Mouse (Mus musculus): ENCODE results near the gene Krtap19-9b. TPM values are rescaled to one million over a fixed set of nuclear protein-coding genes. Genes with fewer than 3 reads are reported as not detected.

The Krtap19-9b gene
- polyA plus RNA-seq (2014; fragmentation: Nextera tagmentation; extraction: Ambion mirVana) = not detected in 2 replicates

- H3K4me1 ChIP-seq (replicated peaks; ENCODE audit: control insufficient read depth, insufficient read depth, low read length) = no peaks in the 10 kb centered on the region
- H3K27me3 ChIP-seq (ENCODE audit: control insufficient read depth, insufficient read depth, low read length) = no peaks in the 10 kb centered on the region
- no peak within 1 kb of the TSS for H3K9ac ChIP-seq (ENCODE audit: low read depth, low read length)
- no peaks in the 10 kb centered on the region for H3K36me3 ChIP-seq (ENCODE audit: control insufficient read depth, insufficient read depth, low read length)
- no peak within 1 kb of the TSS for H3K27ac ChIP-seq (ENCODE audit: low read depth, low read length)
- no peak within 1 kb of the TSS for H3K4me2 ChIP-seq (replicated peaks; ENCODE audit: low read depth, low read length)
- DNase-seq (ENCODE audit: low spot score) (no peak), ATAC-seq (ENCODE audit: low FRiP score) (no peak)
- WGBS = 93% methylated on average over 3 of the region's 3 CpGs
- no peak within 1 kb of the TSS for H3K4me3 ChIP-seq (ENCODE audit: low read depth, low read length)
- no peaks in the 10 kb centered on the region for H3K9me3 ChIP-seq (ENCODE audit: control insufficient read depth, low read length)
Observed at GRCm38 (mm10) chr16:88932165-88932564, at the start of gene Krtap19-9b. TSS of gene Krtap19-9b (minus strand) at chr16:88932265.

- WGBS = 93% methylated on average over 7 of the region's 7 CpGs
- DNase-seq (ENCODE audit: low spot score) = no peak
Observed at GRCm38 (mm10) chr16:88962773-88963172, 30.7 kb upstream of the Krtap19-9b start, which contains the start of gene Krtap16-3. TSS of gene Krtap16-3 (minus strand) at chr16:88962873.

GRCm38 (mm10) chr16:88941106-88941505 lies 9.0 kb upstream of the Krtap19-9b start:
- ATAC-seq (ENCODE audit: low FRiP score) = no peak
- H3K27me3 ChIP-seq (ENCODE audit: control insufficient read depth, insufficient read depth, low read length) = no peaks in the 10 kb centered on the region
- no peaks in the 10 kb centered on the region for H3K9me3 ChIP-seq (ENCODE audit: control insufficient read depth, low read length)
- H3K27ac ChIP-seq (ENCODE audit: low read depth, low read length) = no peak overlapping the region
- H3K4me2 ChIP-seq (replicated peaks; ENCODE audit: low read depth, low read length) = no peak overlapping the region
- DNase-seq (ENCODE audit: low spot score) = no peak
- H3K4me3 ChIP-seq (ENCODE audit: low read depth, low read length) = no peak overlapping the region
- H3K9ac ChIP-seq (ENCODE audit: low read depth, low read length) = no peak overlapping the region
- WGBS = 91% methylated on average over 6 of the region's 6 CpGs
- no peaks in the 10 kb centered on the region for H3K4me1 ChIP-seq (replicated peaks; ENCODE audit: control insufficient read depth, insufficient read depth, low read length)
- H3K36me3 ChIP-seq (ENCODE audit: control insufficient read depth, insufficient read depth, low read length) = no peaks in the 10 kb centered on the region

More at GRCm38 (mm10) chr16:88962773-88963172, 30.7 kb upstream of the Krtap19-9b start, which contains the start of gene Krtap16-3:
- no peak for ATAC-seq (ENCODE audit: low FRiP score)
- no peak within 1 kb of the TSS for H3K27ac ChIP-seq (ENCODE audit: low read depth, low read length)
- no peaks in the 10 kb centered on the region for H3K27me3 ChIP-seq (ENCODE audit: control insufficient read depth, insufficient read depth, low read length)
- H3K4me1 ChIP-seq (replicated peaks; ENCODE audit: control insufficient read depth, insufficient read depth, low read length) = no peaks in the 10 kb centered on the region
- H3K9me3 ChIP-seq (ENCODE audit: control insufficient read depth, low read length) = no peaks in the 10 kb centered on the region
- H3K4me2 ChIP-seq (replicated peaks; ENCODE audit: low read depth, low read length) = no peak within 1 kb of the TSS
- H3K36me3 ChIP-seq (ENCODE audit: control insufficient read depth, insufficient read depth, low read length) = no peaks in the 10 kb centered on the region
- no peak within 1 kb of the TSS for H3K9ac ChIP-seq (ENCODE audit: low read depth, low read length)
- H3K4me3 ChIP-seq (ENCODE audit: low read depth, low read length) = no peak within 1 kb of the TSS

- Histone ChIP-seq H3K9me3 (ENCODE audit: control insufficient read depth, low read length) (no peaks in the 10 kb centered on the region), H3K27me3 (ENCODE audit: control insufficient read depth, insufficient read depth, low read length) (no peaks in the 10 kb centered on the region), H3K27ac (ENCODE audit: low read depth, low read length) (no peak overlapping the region), H3K4me2 (replicated peaks; ENCODE audit: low read depth, low read length) (no peak overlapping the region), H3K9ac (ENCODE audit: low read depth, low read length) (no peak overlapping the region), H3K36me3 (ENCODE audit: control insufficient read depth, insufficient read depth, low read length) (no peaks in the 10 kb centered on the region), H3K4me1 (replicated peaks; ENCODE audit: control insufficient read depth, insufficient read depth, low read length) (no peaks in the 10 kb centered on the region), H3K4me3 (ENCODE audit: low read depth, low read length) (no peak overlapping the region)
- ATAC-seq (ENCODE audit: low FRiP score) (no peak; the same call in 1 of the 2 replicates), DNase-seq (ENCODE audit: low spot score) (peak; percentile 54)
- whole genome bisulfite sequencing = 70% methylated on average over 7 of the region's 7 CpGs
Observed at GRCm38 (mm10) chr16:88938252-88938651, 6.2 kb upstream of the Krtap19-9b start.

- 96% methylated on average over 6 of the region's 6 CpGs for WGBS
- no peak within 1 kb of the TSS for H3K27ac ChIP-seq (ENCODE audit: low read depth, low read length)
- H3K4me1 ChIP-seq (replicated peaks; ENCODE audit: control insufficient read depth, insufficient read depth, low read length) = no peaks in the 10 kb centered on the region
- no peak within 1 kb of the TSS for H3K9ac ChIP-seq (ENCODE audit: low read depth, low read length)
- DNase-seq (ENCODE audit: low spot score) (no peak), ATAC-seq (ENCODE audit: low FRiP score) (no peak)
- H3K9me3 ChIP-seq (ENCODE audit: control insufficient read depth, low read length) = no peaks in the 10 kb centered on the region
- no peaks in the 10 kb centered on the region for H3K36me3 ChIP-seq (ENCODE audit: control insufficient read depth, insufficient read depth, low read length)
- H3K4me3 ChIP-seq (ENCODE audit: low read depth, low read length) = no peak within 1 kb of the TSS
- H3K27me3 ChIP-seq (ENCODE audit: control insufficient read depth, insufficient read depth, low read length) = no peaks in the 10 kb centered on the region
- no peak within 1 kb of the TSS for H3K4me2 ChIP-seq (replicated peaks; ENCODE audit: low read depth, low read length)
Observed at GRCm38 (mm10) chr16:88896357-88896756, 35.7 kb downstream of the Krtap19-9b start, which contains the start of gene Krtap19-5. TSS of gene Krtap19-5 (minus strand) at chr16:88896457.

GRCm38 (mm10) chr16:88886870-88887269 lies 45.2 kb downstream of the Krtap19-9b start:
- Histone ChIP-seq H3K4me3 (ENCODE audit: low read depth, low read length) (no peak overlapping the region), H3K9ac (ENCODE audit: low read depth, low read length) (no peak overlapping the region), H3K4me1 (replicated peaks; ENCODE audit: control insufficient read depth, insufficient read depth, low read length) (no peaks in the 10 kb centered on the region), H3K9me3 (ENCODE audit: control insufficient read depth, low read length) (no peaks in the 10 kb centered on the region), H3K27ac (ENCODE audit: low read depth, low read length) (no peak overlapping the region), H3K27me3 (ENCODE audit: control insufficient read depth, insufficient read depth, low read length) (no peaks in the 10 kb centered on the region), H3K36me3 (ENCODE audit: control insufficient read depth, insufficient read depth, low read length) (no peaks in the 10 kb centered on the region), H3K4me2 (replicated peaks; ENCODE audit: low read depth, low read length) (no peak overlapping the region)
- DNase-seq (ENCODE audit: low spot score) (no peak), ATAC-seq (ENCODE audit: low FRiP score) (no peak)
- WGBS = 90% methylated on average over 6 of the region's 6 CpGs

- H3K27me3 ChIP-seq (ENCODE audit: control insufficient read depth, insufficient read depth, low read length) = no peaks in the 10 kb centered on the region
- H3K4me2 ChIP-seq (replicated peaks; ENCODE audit: low read depth, low read length) = no peak within 1 kb of the TSS
- no peak within 1 kb of the TSS for H3K4me3 ChIP-seq (ENCODE audit: low read depth, low read length)
- H3K27ac ChIP-seq (ENCODE audit: low read depth, low read length) = no peak within 1 kb of the TSS
- H3K9me3 ChIP-seq (ENCODE audit: control insufficient read depth, low read length) = no peaks in the 10 kb centered on the region
- 89% methylated on average over 5 of the region's 5 CpGs for WGBS
- H3K4me1 ChIP-seq (replicated peaks; ENCODE audit: control insufficient read depth, insufficient read depth, low read length) = no peaks in the 10 kb centered on the region
- no peaks in the 10 kb centered on the region for H3K36me3 ChIP-seq (ENCODE audit: control insufficient read depth, insufficient read depth, low read length)
- ATAC-seq (ENCODE audit: low FRiP score) = no peak
- no peak for DNase-seq (ENCODE audit: low spot score)
- H3K9ac ChIP-seq (ENCODE audit: low read depth, low read length) = no peak within 1 kb of the TSS
Observed at GRCm38 (mm10) chr16:88884989-88885388, 47.1 kb downstream of the Krtap19-9b start, which contains the start of gene Krtap19-4. TSS of gene Krtap19-4 (minus strand) at chr16:88885089.

Other genes with a start within 250 kb of the Krtap19-9b start
- gene 2310061N02Rik, start 224.3 kb downstream of the Krtap19-9b start, polyA plus RNA-seq (2014; fragmentation: Nextera tagmentation; extraction: Ambion mirVana) = not detected in 2 replicates
- not detected in 2 replicates for gene Krtap13-1, start 203.4 kb downstream of the Krtap19-9b start, polyA plus RNA-seq (2014; fragmentation: Nextera tagmentation; extraction: Ambion mirVana)
- not detected in 2 replicates for gene Krtap13, start 180.6 kb downstream of the Krtap19-9b start, polyA plus RNA-seq (2014; fragmentation: Nextera tagmentation; extraction: Ambion mirVana)
- not detected in 2 replicates for gene 2310034C09Rik, start 173.4 kb downstream of the Krtap19-9b start, polyA plus RNA-seq (2014; fragmentation: Nextera tagmentation; extraction: Ambion mirVana)
- gene 2310057N15Rik, start 158.1 kb downstream of the Krtap19-9b start, polyA plus RNA-seq (2014; fragmentation: Nextera tagmentation; extraction: Ambion mirVana) = not detected in 2 replicates
- gene Gm5965, start 154.4 kb downstream of the Krtap19-9b start, polyA plus RNA-seq (2014; fragmentation: Nextera tagmentation; extraction: Ambion mirVana) = not detected in 2 replicates
- not detected in 2 replicates for gene Gm20741, start 120.0 kb downstream of the Krtap19-9b start, polyA plus RNA-seq (2014; fragmentation: Nextera tagmentation; extraction: Ambion mirVana)
- not detected in 2 replicates for gene Krtap15, start 112.0 kb downstream of the Krtap19-9b start, polyA plus RNA-seq (2014; fragmentation: Nextera tagmentation; extraction: Ambion mirVana)
- not detected in 2 replicates for gene Krtap14, start 106.1 kb downstream of the Krtap19-9b start, polyA plus RNA-seq (2014; fragmentation: Nextera tagmentation; extraction: Ambion mirVana)
- gene Krtap19-1, start 62.9 kb downstream of the Krtap19-9b start, polyA plus RNA-seq (2014; fragmentation: Nextera tagmentation; extraction: Ambion mirVana) = not detected in 2 replicates
- not detected in 2 replicates for gene Krtap19-2, start 58.0 kb downstream of the Krtap19-9b start, polyA plus RNA-seq (2014; fragmentation: Nextera tagmentation; extraction: Ambion mirVana)
- gene Krtap19-3, start 54.2 kb downstream of the Krtap19-9b start, polyA plus RNA-seq (2014; fragmentation: Nextera tagmentation; extraction: Ambion mirVana) = not detected in 2 replicates
- not detected in 2 replicates for gene Krtap19-4, start 47.2 kb downstream of the Krtap19-9b start, polyA plus RNA-seq (2014; fragmentation: Nextera tagmentation; extraction: Ambion mirVana)
- not detected in 2 replicates for gene Krtap19-5, start 35.8 kb downstream of the Krtap19-9b start, polyA plus RNA-seq (2014; fragmentation: Nextera tagmentation; extraction: Ambion mirVana)
- not detected in 2 replicates for gene Krtap16-3, start 30.6 kb upstream of the Krtap19-9b start, polyA plus RNA-seq (2014; fragmentation: Nextera tagmentation; extraction: Ambion mirVana)
- gene Krtap22-2, start 78.5 kb upstream of the Krtap19-9b start, polyA plus RNA-seq (2014; fragmentation: Nextera tagmentation; extraction: Ambion mirVana) = not detected in 2 replicates
- gene Gm10229, start 83.0 kb upstream of the Krtap19-9b start, polyA plus RNA-seq (2014; fragmentation: Nextera tagmentation; extraction: Ambion mirVana) = not detected in 2 replicates
- gene Krtap6-1, start 99.4 kb upstream of the Krtap19-9b start, polyA plus RNA-seq (2014; fragmentation: Nextera tagmentation; extraction: Ambion mirVana) = not detected in 2 replicates
- gene Gm10228, start 109.2 kb upstream of the Krtap19-9b start, polyA plus RNA-seq (2014; fragmentation: Nextera tagmentation; extraction: Ambion mirVana) = not detected in 2 replicates
- not detected in 2 replicates for gene Krtap6-5, start 115.6 kb upstream of the Krtap19-9b start, polyA plus RNA-seq (2014; fragmentation: Nextera tagmentation; extraction: Ambion mirVana)
- gene 1110025L11Rik, start 131.7 kb upstream of the Krtap19-9b start, polyA plus RNA-seq (2014; fragmentation: Nextera tagmentation; extraction: Ambion mirVana) = not detected in 2 replicates
- gene Krtap6-3, start 151.8 kb upstream of the Krtap19-9b start, polyA plus RNA-seq (2014; fragmentation: Nextera tagmentation; extraction: Ambion mirVana) = not detected in 2 replicates
- gene Gm6358, start 208.6 kb upstream of the Krtap19-9b start, polyA plus RNA-seq (2014; fragmentation: Nextera tagmentation; extraction: Ambion mirVana) = not detected in 2 replicates
- not detected in 2 replicates for gene Gm10061, start 218.8 kb upstream of the Krtap19-9b start, polyA plus RNA-seq (2014; fragmentation: Nextera tagmentation; extraction: Ambion mirVana)
- not detected in 2 replicates for gene Gm9789, start 225.7 kb upstream of the Krtap19-9b start, polyA plus RNA-seq (2014; fragmentation: Nextera tagmentation; extraction: Ambion mirVana)
- not detected in 2 replicates for gene Gm7735, start 237.2 kb upstream of the Krtap19-9b start, polyA plus RNA-seq (2014; fragmentation: Nextera tagmentation; extraction: Ambion mirVana)
- not detected in 2 replicates for gene 1110057P08Rik, start 242.5 kb upstream of the Krtap19-9b start, polyA plus RNA-seq (2014; fragmentation: Nextera tagmentation; extraction: Ambion mirVana)